Mouse (Mus musculus) heart, embryonic 13.5 days (tissue): ENCODE data around the gene Enthd1. TPM values are rescaled to one million over a fixed set of nuclear protein-coding genes. Genes with fewer than 3 reads are reported as not detected.
"Not testable (repeated sequence)": the region's sequence is repeated elsewhere in the genome, so short reads cannot be mapped to it uniquely, and the experiment has no call there.

Source experiments
- ATAC-seq: fragments of 200-750 bp; cut with Nextera tagmentation; 2 replicates; pipeline ENCODE4 v1.8.0; 2017; ENCODE audit warnings: moderate TSS enrichment; ENCODE audit not compliant: insufficient number of reproducible peaks, low FRiP score, low TSS enrichment; ENCODE audit errors: extremely low read depth
- H3K27ac ChIP-seq: fragments of 300-500 bp; sonication (generic); replicated peaks from 2 replicates; pipeline ENCODE4 v1.5.1; 2015; ENCODE audit warnings: moderate library complexity, mild to moderate bottlenecking, inconsistent platforms
- H3K27me3 ChIP-seq: fragments of 300-500 bp; sonication (generic); replicated peaks from 2 replicates; pipeline ENCODE4 v1.6.1; 2015; ENCODE audit warnings: mild to moderate bottlenecking, inconsistent platforms
- H3K36me3 ChIP-seq: fragments of 300-500 bp; sonication (generic); 2 replicates; pipeline ENCODE4 v1.6.1; 2015; ENCODE audit warnings: mild to moderate bottlenecking, inconsistent platforms
- H3K4me1 ChIP-seq: fragments of 300-500 bp; sonication (generic); 2 replicates; pipeline ENCODE4 v1.6.1; 2015; ENCODE audit warnings: inconsistent platforms
- H3K4me2 ChIP-seq: fragments of 300-500 bp; sonication (generic); 2 replicates; pipeline ENCODE4 v1.6.1; 2015; ENCODE audit warnings: inconsistent platforms, mild to moderate bottlenecking, moderate library complexity
- H3K4me3 ChIP-seq: fragments of 300-500 bp; sonication (generic); 2 replicates; pipeline ENCODE4 v1.5.1; 2015; ENCODE audit warnings: moderate library complexity, mild to moderate bottlenecking, inconsistent platforms
- H3K9ac ChIP-seq: fragments of 300-500 bp; sonication (generic); 2 replicates; pipeline ENCODE4 v1.6.1; 2015; ENCODE audit warnings: inconsistent platforms, mild to moderate bottlenecking, moderate library complexity
- H3K9me3 ChIP-seq: fragments of 300-500 bp; sonication (generic); 2 replicates; pipeline ENCODE4 v1.6.1; 2016; ENCODE audit warnings: inconsistent platforms
- WGBS: fragments of 180-500 bp; shearing (Covaris S2); methylation state at CpG from one replicate; pipeline ENCODE4 v1.1.7; 2015; ENCODE audit warnings: mixed read lengths; 5-methylcytosine and 5-hydroxymethylcytosine counted together
- polyA plus RNA-seq: library from polyadenylated mRNA; unstranded; fragments of >200 nt; fragmentation: Nextera tagmentation; extraction: Ambion mirVana; gene quantifications from 2 replicates; pipeline ENCODE4 v1.2.1, GENCODE M21; 2015

The Enthd1 gene
- polyA plus RNA-seq, 1 experiment from 2014 or later, result not detected

DNA sequence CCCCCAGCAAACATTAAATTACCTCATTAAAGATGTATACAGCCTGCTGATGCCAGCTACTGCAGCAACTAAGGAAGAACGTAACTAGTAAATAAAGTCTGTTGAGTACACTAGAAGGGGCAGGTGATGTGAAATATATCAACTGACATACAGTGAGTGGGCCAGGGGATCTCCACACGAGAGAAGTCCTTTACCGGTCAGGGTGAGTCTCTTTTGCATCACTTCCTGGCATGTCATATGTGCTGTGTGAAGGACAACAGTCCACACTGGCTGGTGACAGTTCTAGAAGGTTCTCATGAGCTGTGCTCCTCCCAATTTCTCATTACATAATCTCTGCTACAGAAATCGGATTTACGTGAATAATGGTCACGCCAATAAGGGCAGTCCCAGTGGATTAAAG lies 27.8 kb upstream of the Enthd1 start:
- H3K27ac ChIP-seq, result no peak overlapping the region
- no peaks in the 10 kb centered on the region for H3K36me3 ChIP-seq
- H3K4me3 ChIP-seq, result no peak overlapping the region
- no peak overlapping the region for H3K9ac ChIP-seq
- WGBS, result 80% methylated on average over 6 of the region's 6 CpGs
- peaks cover 14% of the 10 kb centered on the region; the same call in 1 of the 2 replicates for H3K4me1 ChIP-seq
- no peak overlapping the region for H3K4me2 ChIP-seq
- peaks cover 23% of the 10 kb centered on the region; the same call in 1 of the 2 replicates for H3K27me3 ChIP-seq
- no peaks in the 10 kb centered on the region for H3K9me3 ChIP-seq
- ATAC-seq, result no peak

DNA sequence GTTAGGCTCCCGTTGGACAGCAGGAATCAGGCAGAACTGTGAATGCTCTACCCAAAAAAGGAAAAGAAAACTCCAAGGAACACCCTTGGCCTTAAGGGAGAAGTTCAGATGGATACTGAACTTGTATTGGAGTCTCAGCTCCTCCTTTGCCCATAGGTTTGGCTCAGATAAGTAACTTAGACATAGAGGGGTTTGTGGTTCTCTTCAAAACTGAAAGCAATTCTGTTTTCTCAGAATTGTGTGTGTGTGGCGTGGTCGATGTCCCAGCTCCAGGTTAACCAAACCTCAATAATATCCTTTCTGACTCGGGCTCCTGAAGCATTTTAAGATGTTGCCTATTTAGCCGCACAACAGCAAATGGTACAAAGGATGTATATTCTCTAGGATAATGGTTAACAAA lies 25.7 kb upstream of the Enthd1 start:
- H3K9ac ChIP-seq, result no peak overlapping the region
- H3K27ac ChIP-seq, result no peak overlapping the region
- H3K4me2 ChIP-seq, result no peak overlapping the region
- no peaks in the 10 kb centered on the region for H3K9me3 ChIP-seq
- no peak for ATAC-seq
- H3K36me3 ChIP-seq, result no peaks in the 10 kb centered on the region
- no peak overlapping the region for H3K4me3 ChIP-seq
- peaks cover 27% of the 10 kb centered on the region; the same call in 1 of the 2 replicates for H3K27me3 ChIP-seq
- WGBS, result 80% methylated on average over 5 of the region's 5 CpGs
- H3K4me1 ChIP-seq, result peaks cover 14% of the 10 kb centered on the region; the same call in 1 of the 2 replicates

DNA sequence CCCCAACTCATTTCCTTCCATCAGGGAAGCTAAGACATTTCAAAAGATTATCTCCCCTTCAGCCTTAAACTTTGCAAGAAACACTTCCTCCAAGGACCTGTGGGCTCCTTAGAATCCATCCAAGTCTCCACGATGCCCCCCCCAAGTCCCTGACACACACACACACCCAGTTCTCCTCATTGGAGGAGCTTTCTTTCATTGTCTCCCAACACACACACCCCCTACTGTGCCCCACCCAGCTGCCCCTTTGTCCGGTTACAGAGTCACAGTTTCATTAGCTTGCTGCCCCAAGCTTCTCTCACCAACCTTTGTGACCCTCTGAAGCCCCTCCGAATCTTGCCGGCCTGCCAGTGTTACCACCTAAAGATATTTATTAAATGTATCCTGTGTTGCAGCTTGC lies 21.3 kb upstream of the Enthd1 start:
- H3K27me3 ChIP-seq, result peaks cover 48% of the 10 kb centered on the region
- H3K36me3 ChIP-seq, result no peaks in the 10 kb centered on the region
- 56% methylated on average over 4 of the region's 4 CpGs for WGBS
- H3K27ac ChIP-seq, result no peak overlapping the region
- no peak overlapping the region for H3K4me3 ChIP-seq
- H3K9ac ChIP-seq, result no peak overlapping the region
- H3K4me2 ChIP-seq, result no peak overlapping the region
- peaks cover 17% of the 10 kb centered on the region; the same call in 1 of the 2 replicates for H3K4me1 ChIP-seq
- no peaks in the 10 kb centered on the region for H3K9me3 ChIP-seq
- ATAC-seq, result no peak

DNA sequence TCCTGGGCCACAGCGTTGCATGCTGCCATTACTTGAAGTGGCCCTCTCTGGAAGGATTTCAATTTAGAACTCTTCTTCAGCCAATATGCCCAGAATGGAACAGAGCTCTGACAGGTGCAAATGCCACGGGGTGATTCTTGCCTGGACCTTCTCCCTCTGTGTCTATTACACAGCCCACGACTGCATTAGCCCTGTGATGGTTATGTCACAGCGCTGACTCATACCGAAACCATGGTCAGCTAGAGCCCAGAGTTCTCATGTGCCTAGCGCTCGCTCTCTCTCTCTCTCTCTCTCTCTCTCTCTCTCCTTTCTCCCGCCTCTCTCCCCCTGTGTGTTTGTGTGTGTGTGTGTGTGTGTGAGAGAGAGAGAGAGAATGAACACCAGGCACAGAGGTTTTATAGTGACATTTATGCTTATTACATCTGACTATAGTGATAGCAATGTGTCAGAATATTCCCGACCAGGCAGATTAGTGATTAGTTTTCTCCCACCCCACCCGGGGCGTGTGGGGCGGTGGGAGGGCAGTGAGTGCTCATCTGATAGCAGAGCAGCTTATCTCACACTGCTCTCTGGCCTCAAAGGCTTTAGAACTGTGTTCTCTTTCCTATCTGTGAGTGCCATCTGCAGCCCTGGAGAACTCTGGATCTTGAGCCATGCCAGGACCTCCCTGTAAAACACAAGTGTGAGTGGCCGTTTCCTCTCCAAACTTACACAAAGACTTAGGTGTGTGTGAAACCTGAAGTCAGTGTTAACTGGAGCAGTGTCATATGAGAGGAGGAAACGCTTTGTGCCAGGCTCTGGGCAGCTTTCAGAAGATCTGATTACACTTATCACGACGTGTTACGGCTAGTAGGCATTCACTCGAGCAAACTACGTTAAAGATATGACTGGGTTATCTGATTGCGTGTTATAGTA lies 17.9 kb upstream of the Enthd1 start:
- peak overlapping the region; percentile 24; the same call in 1 of the 2 replicates for H3K4me2 ChIP-seq

DNA sequence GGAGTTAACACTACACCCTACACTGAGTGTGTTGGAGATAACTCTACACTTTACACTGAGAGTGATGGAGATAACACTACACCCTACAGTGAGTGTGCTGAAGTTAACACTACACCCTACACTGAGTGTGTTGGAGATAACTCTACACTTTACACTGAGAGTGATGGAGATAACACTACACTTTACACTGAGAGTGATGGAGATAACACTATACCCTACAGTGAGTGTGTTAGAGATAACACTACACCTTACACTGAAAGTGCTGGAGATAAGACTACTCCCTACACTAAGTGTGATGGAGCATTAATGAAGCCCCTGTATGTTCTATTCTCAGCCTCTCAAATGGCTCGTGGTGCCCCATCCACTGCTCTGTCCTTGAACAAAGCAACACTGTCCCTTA lies 15.6 kb upstream of the Enthd1 start:
- WGBS, result 62% methylated on average over 1 of the region's 1 CpGs

More for the DNA sequence above, 17.9 kb upstream of the Enthd1 start:
- ATAC-seq, result no peak
- Histone ChIP-seq H3K9me3 (no peaks in the 10 kb centered on the region), H3K36me3 (no peaks in the 10 kb centered on the region), H3K27me3 (peaks cover 73% of the 10 kb centered on the region), H3K4me3 (no peak overlapping the region), H3K27ac (no peak overlapping the region), H3K4me1 (peaks cover 12% of the 10 kb centered on the region), H3K9ac (no peak overlapping the region)
- WGBS, result 42% methylated on average over 20 of the region's 20 CpGs

DNA sequence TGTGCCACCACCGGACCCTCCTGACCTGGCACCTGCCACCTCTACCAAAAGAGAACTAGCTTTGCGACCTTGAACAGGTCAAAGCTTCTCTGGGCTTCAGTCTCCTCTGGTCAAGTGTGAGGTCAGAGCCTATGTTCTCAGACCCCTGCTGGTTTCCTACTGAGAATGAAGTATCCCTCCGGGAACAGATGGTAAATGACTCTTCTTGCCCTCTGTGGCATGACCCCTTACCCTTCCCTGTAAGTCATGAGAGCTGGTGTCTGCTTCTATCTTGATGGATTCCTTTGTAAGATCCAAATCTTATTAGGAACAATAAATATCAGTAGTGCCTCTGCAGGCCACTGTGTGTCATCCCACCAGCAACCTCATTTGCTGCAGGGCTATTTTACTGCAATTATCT lies 14.2 kb upstream of the Enthd1 start:
- peaks cover 21% of the 10 kb centered on the region for H3K4me1 ChIP-seq
- no peak overlapping the region for H3K9ac ChIP-seq
- 56% methylated on average over 3 of the region's 3 CpGs for WGBS
- H3K27ac ChIP-seq, result no peak overlapping the region
- no peak overlapping the region for H3K4me3 ChIP-seq
- no peaks in the 10 kb centered on the region for H3K36me3 ChIP-seq
- peaks cover 94% of the 10 kb centered on the region for H3K27me3 ChIP-seq
- no peak overlapping the region for H3K4me2 ChIP-seq
- no peak for ATAC-seq
- H3K9me3 ChIP-seq, result no peaks in the 10 kb centered on the region

More for the DNA sequence above, 15.6 kb upstream of the Enthd1 start:
- Histone ChIP-seq H3K27me3 (peaks cover 89% of the 10 kb centered on the region), H3K4me1 (peaks cover 21% of the 10 kb centered on the region)
- not testable (repeated sequence) for H3K27ac ChIP-seq, ATAC-seq, H3K9ac ChIP-seq, H3K9me3 ChIP-seq, H3K36me3 ChIP-seq, H3K4me3 ChIP-seq, H3K4me2 ChIP-seq

DNA sequence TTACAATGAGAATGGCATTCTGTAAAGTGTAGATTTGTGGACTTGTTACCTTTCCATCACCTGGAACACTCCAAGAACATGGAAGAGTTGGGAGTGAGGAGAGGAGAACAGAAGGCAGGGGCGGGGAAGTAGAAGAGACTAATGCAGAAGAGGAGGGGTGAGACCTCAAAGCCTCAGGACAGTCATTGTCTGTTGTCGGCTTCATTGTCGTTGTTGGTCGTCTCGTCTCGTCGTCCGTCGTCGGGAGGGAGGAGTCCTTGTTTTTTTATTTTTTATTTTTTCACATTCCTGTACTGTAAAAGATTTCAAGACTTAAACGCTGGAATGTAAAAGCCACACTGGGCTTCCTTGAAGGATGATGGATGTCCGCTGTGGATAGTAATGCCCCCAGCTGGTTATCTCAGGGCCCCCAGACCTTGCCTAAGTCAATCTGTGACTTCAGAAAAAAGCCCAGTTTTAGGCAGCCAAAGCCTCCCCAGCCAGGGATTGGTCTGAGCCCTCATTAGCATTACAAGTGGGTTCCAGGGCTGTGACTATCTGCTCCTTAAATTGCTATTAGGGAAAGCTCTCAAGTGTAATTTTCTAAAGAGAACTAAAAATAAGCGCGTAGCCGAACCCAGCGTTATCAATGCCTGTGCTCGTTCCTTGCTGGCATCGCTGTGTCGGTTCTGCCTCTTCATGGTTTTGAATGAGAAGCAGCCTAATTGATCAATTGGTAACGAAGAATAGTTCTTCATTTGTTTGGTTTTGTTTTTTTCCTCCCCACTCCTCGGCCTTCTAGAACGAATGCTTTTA lies 12.4 kb upstream of the Enthd1 start:
- Histone ChIP-seq H3K4me2 (peak overlapping the region; percentile 55), H3K9ac (no peak overlapping the region), H3K27me3 (peaks cover 94% of the 10 kb centered on the region), H3K4me3 (peak overlapping the region; percentile 15; the same call in 1 of the 2 replicates), H3K36me3 (no peaks in the 10 kb centered on the region), H3K4me1 (peaks cover 12% of the 10 kb centered on the region), H3K9me3 (no peaks in the 10 kb centered on the region), H3K27ac (no peak overlapping the region)
- no peak for ATAC-seq
- 14% methylated on average over 22 of the region's 22 CpGs for WGBS

DNA sequence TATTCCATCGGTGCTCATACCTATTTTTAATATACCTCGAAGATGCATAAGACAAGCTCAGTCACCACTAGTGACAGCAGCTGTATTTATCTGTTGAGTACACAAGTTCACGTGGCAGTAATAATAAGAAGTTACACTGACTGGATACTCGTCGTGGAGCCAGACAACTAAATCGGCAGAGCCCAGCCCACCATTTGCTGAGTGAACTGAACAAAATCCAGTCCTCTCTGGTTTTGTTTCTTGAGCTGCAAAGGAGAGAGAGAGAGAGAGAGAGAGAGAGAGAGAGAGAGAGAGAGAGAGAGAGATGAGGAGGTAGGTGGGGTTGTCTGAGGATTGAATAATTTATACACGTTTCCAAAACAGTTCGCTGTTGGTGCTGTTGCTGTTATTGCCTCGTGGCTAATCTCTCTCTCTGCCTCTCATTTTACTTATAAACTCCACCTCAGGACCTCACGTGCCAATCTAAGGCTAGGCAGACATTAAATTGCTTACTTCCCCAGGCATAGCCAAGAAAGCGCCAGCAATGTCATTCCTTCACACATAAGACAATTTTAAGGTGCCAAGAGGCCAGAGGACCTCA lies 11.5 kb upstream of the Enthd1 start:
- Histone ChIP-seq H3K9ac (no peak overlapping the region), H3K4me1 (peaks cover 12% of the 10 kb centered on the region), H3K4me2 (no peak overlapping the region), H3K27me3 (peaks cover 94% of the 10 kb centered on the region), H3K36me3 (no peaks in the 10 kb centered on the region), H3K27ac (no peak overlapping the region), H3K9me3 (no peaks in the 10 kb centered on the region), H3K4me3 (no peak overlapping the region)
- no peak for ATAC-seq
- 75% methylated on average over 11 of the region's 11 CpGs for WGBS

DNA sequence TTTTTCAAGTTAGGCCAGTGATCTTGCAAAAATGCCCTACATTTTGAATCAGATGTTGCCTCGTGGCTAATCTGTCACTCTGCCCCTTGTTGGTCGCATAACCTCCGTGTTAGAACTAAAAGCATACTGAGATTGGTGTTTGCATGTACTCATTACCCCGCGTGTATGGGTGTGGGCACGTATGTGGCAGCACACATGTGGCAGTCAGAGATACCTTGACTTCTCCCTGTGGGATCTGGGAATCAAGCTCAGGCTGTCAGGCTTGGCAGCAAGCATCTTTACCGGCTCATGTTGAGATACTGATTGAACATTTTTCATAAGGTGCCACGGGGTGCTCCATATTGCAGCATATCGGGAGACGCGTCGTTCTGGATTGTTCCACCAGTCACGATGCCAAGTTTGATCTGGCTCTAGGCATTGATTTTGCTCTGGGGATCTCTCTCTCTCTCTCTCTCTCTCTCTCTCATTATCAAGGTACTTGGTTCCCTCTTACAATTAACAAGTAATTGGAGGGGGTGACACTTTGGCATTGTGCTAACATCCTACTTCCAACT lies 10.9 kb upstream of the Enthd1 start:
- Histone ChIP-seq H3K27ac (no peak overlapping the region), H3K27me3 (peaks cover 94% of the 10 kb centered on the region), H3K4me2 (no peak overlapping the region), H3K36me3 (no peaks in the 10 kb centered on the region), H3K9ac (no peak overlapping the region), H3K4me3 (no peak overlapping the region), H3K4me1 (peaks cover 12% of the 10 kb centered on the region), H3K9me3 (no peaks in the 10 kb centered on the region)
- ATAC-seq, result no peak
- 86% methylated on average over 13 of the region's 13 CpGs for WGBS

DNA sequence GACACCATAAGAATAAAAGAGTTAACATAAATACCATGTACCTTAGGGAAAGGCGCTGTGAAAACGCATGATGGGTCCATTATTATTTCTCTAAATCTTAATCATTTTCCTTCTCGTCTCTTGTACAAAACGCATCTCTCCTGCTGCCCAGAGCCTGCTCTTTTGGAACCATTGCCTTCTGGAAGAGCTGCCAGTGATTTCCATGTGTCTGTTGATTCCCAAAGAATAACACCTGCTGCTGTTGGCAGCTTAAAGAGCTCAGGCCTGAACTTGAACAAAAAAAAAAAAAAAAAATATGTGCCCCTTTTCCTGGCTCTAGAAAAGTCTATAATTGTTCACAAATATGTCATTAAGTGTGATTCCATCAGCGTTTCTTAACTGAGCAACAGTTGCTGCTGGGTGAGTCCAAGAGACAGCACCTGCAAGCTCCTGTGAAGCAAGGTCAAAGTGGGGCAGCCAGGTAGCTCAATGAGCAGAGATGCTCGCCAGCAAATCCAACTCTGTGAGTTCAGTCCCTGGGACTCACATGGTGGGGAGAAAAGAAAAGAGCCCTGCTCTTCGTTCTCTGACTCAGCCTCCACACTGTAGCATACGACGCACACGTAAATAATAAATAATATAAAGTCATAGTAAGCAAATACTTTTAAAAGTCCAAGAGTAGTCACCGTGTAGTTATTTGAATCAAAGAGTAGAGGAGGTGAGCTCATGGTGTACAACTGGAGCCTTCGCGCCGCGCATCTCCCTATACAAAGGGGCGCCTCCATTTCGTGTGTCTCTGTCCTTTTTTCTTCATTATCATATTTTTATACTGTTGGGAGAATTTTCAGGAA lies 9.5 kb upstream of the Enthd1 start:
- WGBS, result 82% methylated on average over 17 of the region's 17 CpGs

More for the DNA sequence above, 9.5 kb upstream of the Enthd1 start:
- no peaks in the 10 kb centered on the region for H3K36me3 ChIP-seq
- no peak overlapping the region for H3K27ac ChIP-seq
- H3K27me3 ChIP-seq, result peaks cover 96% of the 10 kb centered on the region
- no peak overlapping the region for H3K9ac ChIP-seq
- ATAC-seq, result no peak
- H3K9me3 ChIP-seq, result no peaks in the 10 kb centered on the region
- H3K4me2 ChIP-seq, result no peak overlapping the region
- peaks cover 12% of the 10 kb centered on the region for H3K4me1 ChIP-seq
- H3K4me3 ChIP-seq, result no peak overlapping the region
